In genomic region chr6:101685734-101686133, GRCm38 (mm10) we compare ENCODE assay signal across 16 mouse cellular contexts.
DNase-seq lines count a peak whose midpoint lies in the region; ATAC-seq and TF ChIP-seq lines count a peak whose summit lies in the region.
"Had no signal": no experiment of that assay in that cellular context is flagged by ENCODE, and none has a peak within 500 bp of the region (broad histone marks: within the 10 kb centered on the region; RNA-seq: fewer than 3 reads in every experiment).

No protein-coding gene starts in this region.

- no peak for DNase-seq in midbrain, embryonic 10.5 days (ENCODE audit: low spot score)
- DNase-seq in hindbrain, postnatal 0 days (ENCODE audit: low spot score) = peak; percentile 14
- DNase-seq in left cerebral cortex, adult 2 months (ENCODE audit: extremely low spot score in 1 of 2, low spot score in 2 of 2) = no peak
- no peak for DNase-seq in cerebellum, postnatal 36 days
- DNase-seq in thymus, postnatal 36 days = no peak
- DNase-seq: B cell, adult 2 months; cerebellum, postnatal 14 days; gastrocnemius, postnatal 14 days; kidney, adult 9 months; kidney, postnatal 4 days; lung, adult 18-20 months had no signal

- ATAC-seq in midbrain, embryonic 13.5 days = peak; percentile 62; the same call in 1 of the 2 replicates
- peak; percentile 92 for ATAC-seq in forebrain, embryonic 15.5 days (replicated peaks)
- 0 out of 2 replicates have a peak, but pooled peaks have one; percentile 29 for ATAC-seq in hindbrain, postnatal 0 days
- ATAC-seq in neural tube, embryonic 15.5 days (ENCODE audit: low FRiP score) = no peak
- ATAC-seq: activated CD4-positive, CD25-positive, alpha-beta regulatory T cell, adult 4 months had no signal

- no peaks in the 10 kb centered on the region for H3K4me1 ChIP-seq in midbrain, embryonic 13.5 days (replicated peaks)
- H3K4me1 ChIP-seq in midbrain, embryonic 10.5 days = no peaks in the 10 kb centered on the region
- peaks cover 8% of the 10 kb centered on the region; the same call in 1 of the 2 replicates for H3K4me1 ChIP-seq in forebrain, embryonic 15.5 days
- H3K4me1 ChIP-seq in hindbrain, postnatal 0 days (ENCODE audit: insufficient read depth, low read length) = no peaks in the 10 kb centered on the region
- peaks cover 5% of the 10 kb centered on the region; the same call in 1 of the 2 replicates for H3K4me1 ChIP-seq in neural tube, embryonic 15.5 days
- H3K4me1 ChIP-seq: limb, embryonic 15.5 days had no signal

- H3K4me2 ChIP-seq in midbrain, embryonic 13.5 days (replicated peaks) = 0 out of 2 replicates have a peak overlapping the region, but pooled peaks have one; percentile 17
- H3K4me2 ChIP-seq in forebrain, embryonic 15.5 days (replicated peaks) = peak overlapping the region; percentile 27
- H3K4me2 ChIP-seq in hindbrain, postnatal 0 days (ENCODE audit: low read depth, low read length) = peak overlapping the region; percentile 8; the same call in 1 of the 2 replicates
- H3K4me2 ChIP-seq in neural tube, embryonic 15.5 days = peak overlapping the region; percentile 43
- H3K4me2 ChIP-seq: limb, embryonic 15.5 days had no signal

- H3K36me3 ChIP-seq in midbrain, embryonic 13.5 days = no peaks in the 10 kb centered on the region
- no peaks in the 10 kb centered on the region for H3K36me3 ChIP-seq in midbrain, embryonic 10.5 days
- no peaks in the 10 kb centered on the region for H3K36me3 ChIP-seq in forebrain, embryonic 15.5 days
- H3K36me3 ChIP-seq in hindbrain, postnatal 0 days (ENCODE audit: insufficient read depth, low read length) = no peaks in the 10 kb centered on the region
- H3K36me3 ChIP-seq in neural tube, embryonic 15.5 days = no peaks in the 10 kb centered on the region
- H3K36me3 ChIP-seq: limb, embryonic 15.5 days had no signal

- no peak overlapping the region for H3K4me3 ChIP-seq in midbrain, embryonic 13.5 days (replicated peaks)
- H3K4me3 ChIP-seq in midbrain, embryonic 10.5 days = no peak overlapping the region
- 0 out of 2 replicates have a peak overlapping the region, but pooled peaks have one; percentile 4 for H3K4me3 ChIP-seq in forebrain, embryonic 15.5 days
- H3K4me3 ChIP-seq in hindbrain, postnatal 0 days (ENCODE audit: low read length) = no peak overlapping the region
- no peak overlapping the region for H3K4me3 ChIP-seq in neural tube, embryonic 15.5 days (replicated peaks)
- no peak overlapping the region for H3K4me3 ChIP-seq in left cerebral cortex, adult 2 months
- H3K4me3 ChIP-seq: limb, embryonic 15.5 days had no signal

- WGBS in midbrain, embryonic 13.5 days = 53% methylated on average over 8 of the region's 8 CpGs
- WGBS in midbrain, embryonic 10.5 days = 75% methylated on average over 8 of the region's 8 CpGs
- 29% methylated on average over 8 of the region's 8 CpGs for WGBS in forebrain, embryonic 15.5 days
- 45% methylated on average over 8 of the region's 8 CpGs for WGBS in hindbrain, postnatal 0 days
- 39% methylated on average over 8 of the region's 8 CpGs for WGBS in neural tube, embryonic 15.5 days

- no peaks in the 10 kb centered on the region for H3K9me3 ChIP-seq in midbrain, embryonic 13.5 days
- H3K9me3 ChIP-seq in midbrain, embryonic 10.5 days (replicated peaks) = no peaks in the 10 kb centered on the region
- no peaks in the 10 kb centered on the region for H3K9me3 ChIP-seq in forebrain, embryonic 15.5 days
- no peaks in the 10 kb centered on the region for H3K9me3 ChIP-seq in hindbrain, postnatal 0 days (ENCODE audit: low read length)
- no peaks in the 10 kb centered on the region for H3K9me3 ChIP-seq in neural tube, embryonic 15.5 days (replicated peaks)
- H3K9me3 ChIP-seq: limb, embryonic 15.5 days had no signal

- no peak overlapping the region for H3K9ac ChIP-seq in midbrain, embryonic 13.5 days (replicated peaks)
- H3K9ac ChIP-seq in forebrain, embryonic 15.5 days (replicated peaks) = no peak overlapping the region
- H3K9ac ChIP-seq in hindbrain, postnatal 0 days (replicated peaks; ENCODE audit: low read length) = no peak overlapping the region
- H3K9ac ChIP-seq in neural tube, embryonic 15.5 days (replicated peaks) = no peak overlapping the region
- H3K9ac ChIP-seq: limb, embryonic 15.5 days had no signal

- intact Hi-C loops in left cerebral cortex, adult 2 months (cut with DNase I) = no loop called here

- TF ChIP-seq CTCF in hindbrain, postnatal 0 days (IDR thresholded peaks at IDR 0.05; ENCODE audit: low read depth) = no peak
- no peak for TF ChIP-seq CTCF in left cerebral cortex, adult 2 months (IDR thresholded peaks at IDR 0.05)

- H3K27ac ChIP-seq in midbrain, embryonic 13.5 days = no peak overlapping the region
- no peak overlapping the region for H3K27ac ChIP-seq in midbrain, embryonic 10.5 days (replicated peaks)
- no peak overlapping the region; the same call in 1 of the 2 replicates for H3K27ac ChIP-seq in forebrain, embryonic 15.5 days (replicated peaks)
- H3K27ac ChIP-seq in hindbrain, postnatal 0 days = no peak overlapping the region
- H3K27ac ChIP-seq in neural tube, embryonic 15.5 days (replicated peaks) = no peak overlapping the region
- H3K27ac ChIP-seq in left cerebral cortex, adult 2 months = no peak overlapping the region
- H3K27ac ChIP-seq: limb, embryonic 15.5 days had no signal

- no peaks in the 10 kb centered on the region for H3K27me3 ChIP-seq in midbrain, embryonic 13.5 days
- no peaks in the 10 kb centered on the region for H3K27me3 ChIP-seq in midbrain, embryonic 10.5 days (ENCODE audit: low read depth, poor library complexity, severe bottlenecking)
- H3K27me3 ChIP-seq in forebrain, embryonic 15.5 days = no peaks in the 10 kb centered on the region
- no peaks in the 10 kb centered on the region for H3K27me3 ChIP-seq in hindbrain, postnatal 0 days (ENCODE audit: insufficient read depth, low read length)
- H3K27me3 ChIP-seq in neural tube, embryonic 15.5 days (replicated peaks) = no peaks in the 10 kb centered on the region
- H3K27me3 ChIP-seq: limb, embryonic 15.5 days had no signal
